8 mouse cellular contexts compared by ENCODE assay signal in genomic region chr17:7219044-7219718, GRCm38 (mm10). TPM values are rescaled to one million over a fixed set of nuclear protein-coding genes. Genes with fewer than 3 reads are reported as not detected.
DNase-seq lines count a peak whose midpoint lies in the region; ATAC-seq and TF ChIP-seq lines count a peak whose summit lies in the region.

No protein-coding gene starts in this region.

- H3K9ac ChIP-seq in lung, embryonic 15.5 days: no peak overlapping the region
- H3K9ac ChIP-seq in intestine, embryonic 15.5 days: no peak overlapping the region

- TF ChIP-seq CTCF in thymus, adult 2 months (IDR thresholded peaks at IDR 0.05; ENCODE audit: borderline replicate concordance, control insufficient read depth, extremely low read depth, insufficient read depth, low read length, poor library complexity): no peak

- no peak overlapping the region for H3K4me2 ChIP-seq in lung, embryonic 15.5 days
- H3K4me2 ChIP-seq in intestine, embryonic 15.5 days (replicated peaks): no peak overlapping the region

- TF ChIP-seq POLR2A in thymus, adult 2 months (IDR thresholded peaks at IDR 0.05; ENCODE audit: control insufficient read depth, extremely low read depth, insufficient read depth, low read length, poor library complexity): no peak

- H3K9me3 ChIP-seq in lung, embryonic 15.5 days: no peaks in the 10 kb centered on the region
- H3K9me3 ChIP-seq in intestine, embryonic 15.5 days: no peaks in the 10 kb centered on the region

- DNase-seq in CD4-positive, CD25-positive, alpha-beta regulatory T cell, adult 2 months (ENCODE audit: low read depth, low spot score): peak; percentile 29
- DNase-seq in lung, postnatal 36 days: no peak
- DNase-seq in thymus, adult 2 months: peak; percentile 17
- DNase-seq in testis, postnatal 10 days (ENCODE audit: low spot score): no peak
- no peak for DNase-seq in urinary bladder, postnatal 10 days (ENCODE audit: low spot score)

- 0 out of 2 replicates have a peak overlapping the region, but pooled peaks have one; percentile 8 for H3K27ac ChIP-seq in lung, embryonic 15.5 days
- no peak overlapping the region for H3K27ac ChIP-seq in intestine, embryonic 15.5 days
- peak overlapping the region; percentile 38; the same call in 1 of the 2 replicates for H3K27ac ChIP-seq in thymus, adult 2 months (ENCODE audit: control insufficient read depth, insufficient read depth, low read length)

- no peak for ATAC-seq in CD4-positive, CD25-positive, alpha-beta regulatory T cell, adult 4 months
- ATAC-seq in lung, embryonic 15.5 days (ENCODE audit: borderline replicate concordance, extremely low read depth, low FRiP score, low TSS enrichment): no peak
- ATAC-seq in intestine, embryonic 15.5 days: peak; percentile 85

- peaks cover 16% of the 10 kb centered on the region for H3K4me1 ChIP-seq in lung, embryonic 15.5 days
- H3K4me1 ChIP-seq in intestine, embryonic 15.5 days (replicated peaks): peaks cover 13% of the 10 kb centered on the region
- peaks cover 22% of the 10 kb centered on the region for H3K4me1 ChIP-seq in thymus, adult 2 months (replicated peaks; ENCODE audit: control insufficient read depth, insufficient read depth, low read length)

- H3K27me3 ChIP-seq in lung, embryonic 15.5 days: no peaks in the 10 kb centered on the region
- H3K27me3 ChIP-seq in intestine, embryonic 15.5 days (replicated peaks): no peaks in the 10 kb centered on the region
- no peaks in the 10 kb centered on the region for H3K27me3 ChIP-seq in thymus, adult 2 months (ENCODE audit: control insufficient read depth, insufficient read depth, low read length)

- H3K36me3 ChIP-seq in lung, embryonic 15.5 days: no peaks in the 10 kb centered on the region
- no peaks in the 10 kb centered on the region for H3K36me3 ChIP-seq in intestine, embryonic 15.5 days
- H3K36me3 ChIP-seq in thymus, adult 2 months (ENCODE audit: control insufficient read depth, insufficient read depth, low read length): no peaks in the 10 kb centered on the region

- WGBS in lung, embryonic 15.5 days: 30% methylated on average over 11 of the region's 11 CpGs
- 27% methylated on average over 11 of the region's 11 CpGs for WGBS in intestine, embryonic 15.5 days
- 25% methylated on average over 11 of the region's 11 CpGs for WGBS in thymus, adult 2 months

- no peak overlapping the region for H3K4me3 ChIP-seq in lung, embryonic 15.5 days
- H3K4me3 ChIP-seq in intestine, embryonic 15.5 days (replicated peaks): no peak overlapping the region
- no peak overlapping the region for H3K4me3 ChIP-seq in thymus, adult 2 months (ENCODE audit: control insufficient read depth, insufficient read depth, low read length)

RNA-seq across cellular contexts. Expression of gene Rps6ka2, which starts 49.3 kb away (rescaled TPM):
- under 1 TPM; 0.58 to 0.87 TPM for polyA plus RNA-seq in CD4-positive, CD25-positive, alpha-beta regulatory T cell, adult 4 months (2017; shearing (Covaris generic))
- 11.3 and 12.9 TPM in 2 replicates for polyA plus RNA-seq in lung, embryonic 15.5 days (2015; fragmentation: Nextera tagmentation; extraction: Ambion mirVana)
- polyA plus RNA-seq in intestine, embryonic 15.5 days (2015; fragmentation: Nextera tagmentation; extraction: Ambion mirVana): 8.0 and 8.9 TPM in 2 replicates
- polyA plus RNA-seq in thymus, adult 2 months (2012; rRNA removed): 7.4 and 8.8 TPM in 2 replicates

Comparison
In these comparisons a context has a peak if more than half of its experiments do, and no peak if none do; other contexts are left out.
1. DNase-seq: peak in CD4-positive, CD25-positive, alpha-beta regulatory T cell, adult 2 months (single experiment) and thymus, adult 2 months (single experiment); none in lung, postnatal 36 days (single experiment), testis, postnatal 10 days (single experiment) and urinary bladder, postnatal 10 days (single experiment).